Mouse (Mus musculus): ENCODE data around the gene Lag3.

The Lag3 gene

GRCm38 (mm10) chr6:124911533-124912218 is at the start of gene Lag3:
Lag3 (minus strand) TSS chr6:124911705.
- peak in 1 of 2 experiments; percentile 54 for DNase-seq

- DNase-seq = no peak
Measured at GRCm38 (mm10) chr6:124961021-124961420, 49.5 kb upstream of the Lag3 start.

GRCm38 (mm10) chr6:124959960-124960359 is 48.5 kb upstream of the Lag3 start:
- DNase-seq = peak in 1 of 2 experiments; percentile 7

- DNase-seq = no peak
Measured at GRCm38 (mm10) chr6:124958127-124958526, 46.6 kb upstream of the Lag3 start.

- DNase-seq = no peak
Measured at GRCm38 (mm10) chr6:124955212-124955611, 43.7 kb upstream of the Lag3 start.

GRCm38 (mm10) chr6:124953991-124954715 is 42.6 kb upstream of the Lag3 start:
- no peak for DNase-seq

GRCm38 (mm10) chr6:124943526-124943925 is 32.0 kb upstream of the Lag3 start:
- DNase-seq = no peak

GRCm38 (mm10) chr6:124941679-124942078 is 30.2 kb upstream of the Lag3 start:
- DNase-seq = no peak

GRCm38 (mm10) chr6:124938554-124938953 is 27.0 kb upstream of the Lag3 start:
- peak in 1 of 2 experiments; percentile 20 for DNase-seq

GRCm38 (mm10) chr6:124937493-124937892 is 26.0 kb upstream of the Lag3 start:
- no peak for DNase-seq

- no peak for DNase-seq
Measured at GRCm38 (mm10) chr6:124936681-124937080, 25.2 kb upstream of the Lag3 start.

- no peak for DNase-seq
Measured at GRCm38 (mm10) chr6:124934670-124935069, 23.2 kb upstream of the Lag3 start.

GRCm38 (mm10) chr6:124933127-124933526 is 21.6 kb upstream of the Lag3 start:
- DNase-seq = no peak

GRCm38 (mm10) chr6:124932314-124932695 is 20.8 kb upstream of the Lag3 start:
- DNase-seq = peak in 1 of 2 experiments; percentile 34

GRCm38 (mm10) chr6:124931525-124932313 is 20.2 kb upstream of the Lag3 start:
- DNase-seq = peak; percentile 67 to 82

GRCm38 (mm10) chr6:124930754-124931524 is 19.4 kb upstream of the Lag3 start, which contains the start of gene Mlf2:
Mlf2 (plus strand) TSS chr6:124931386.
- peak; percentile 99 to 100 for DNase-seq

GRCm38 (mm10) chr6:124930231-124930630 is 18.7 kb upstream of the Lag3 start:
- no peak for DNase-seq

- peak in 1 of 2 experiments; percentile 64 for DNase-seq
Measured at GRCm38 (mm10) chr6:124925941-124926340, 14.4 kb upstream of the Lag3 start.

- peak in 1 of 2 experiments; percentile 70 for DNase-seq
Measured at GRCm38 (mm10) chr6:124925173-124925793, 13.8 kb upstream of the Lag3 start.

GRCm38 (mm10) chr6:124921539-124921938 is 10.0 kb upstream of the Lag3 start:
- no peak for DNase-seq

GRCm38 (mm10) chr6:124920318-124921085 is 9.0 kb upstream of the Lag3 start:
- no peak for DNase-seq

All from kidney, postnatal 4 days (tissue).